Mouse (Mus musculus) thymus, adult 2 months (tissue): Measurements from ENCODE around the gene G430095P16Rik. TPM values are rescaled to one million over a fixed set of nuclear protein-coding genes. Genes with fewer than 3 reads are reported as not detected.

Source experiments
- DNase-seq: peaks from one replicate; pipeline ENCODE4 v3.0.0; 2021
- H3K27ac ChIP-seq: fragments of 200-500 bp; 2 replicates; pipeline ENCODE4 v1.5.1; 2012; ENCODE audit warnings: low read length, control low read depth; ENCODE audit not compliant: control insufficient read depth, insufficient read depth
- H3K27me3 ChIP-seq: fragments of 200-500 bp; 2 replicates; pipeline ENCODE4 v1.6.1; 2012; ENCODE audit warnings: mild to moderate bottlenecking, low read length, moderate library complexity, mixed read lengths; ENCODE audit not compliant: control insufficient read depth, insufficient read depth
- H3K36me3 ChIP-seq: fragments of 200-500 bp; 2 replicates; pipeline ENCODE4 v1.6.1; 2012; ENCODE audit warnings: mild to moderate bottlenecking, low read length, moderate library complexity; ENCODE audit not compliant: control insufficient read depth, insufficient read depth
- H3K4me1 ChIP-seq: fragments of 200-500 bp; replicated peaks from 2 replicates; pipeline ENCODE4 v1.6.1; 2012; ENCODE audit warnings: low read length; ENCODE audit not compliant: control insufficient read depth, insufficient read depth
- H3K4me3 ChIP-seq: fragments of 200-500 bp; 2 replicates; pipeline ENCODE4 v1.5.1; 2012; ENCODE audit warnings: mild to moderate bottlenecking, low read length, control low read depth, moderate library complexity; ENCODE audit not compliant: control insufficient read depth, insufficient read depth
- CTCF ChIP-seq: fragments of 200-500 bp; IDR thresholded peaks from 2 replicates; pipeline ENCODE4 v1.5.1; 2012; ENCODE audit warnings: mild to moderate bottlenecking, control low read depth, low read length, moderate library complexity, borderline replicate concordance; ENCODE audit not compliant: control insufficient read depth, poor library complexity, insufficient read depth; ENCODE audit errors: extremely low read depth
- POLR2A ChIP-seq: fragments of 200-500 bp; IDR thresholded peaks from 2 replicates; pipeline ENCODE4 v1.6.1; 2012; ENCODE audit warnings: mild to moderate bottlenecking, low read length, control low read depth, moderate library complexity; ENCODE audit not compliant: control insufficient read depth, poor library complexity, insufficient read depth; ENCODE audit errors: extremely low read depth
- WGBS: fragments of 180-500 bp; shearing (Covaris S2); methylation state at CpG from one replicate; pipeline ENCODE4 v1.1.7; 2018; 5-methylcytosine and 5-hydroxymethylcytosine counted together
- polyA plus RNA-seq: library from polyadenylated mRNA; depleted of rRNA; stranded (reverse); fragments of >200 nt; gene quantifications from 2 replicates; pipeline ENCODE4 v1.2.3, GENCODE M21; 2012; rRNA removed

The G430095P16Rik gene
- polyA plus RNA-seq, 1 experiment: 2.6 TPM

DNA sequence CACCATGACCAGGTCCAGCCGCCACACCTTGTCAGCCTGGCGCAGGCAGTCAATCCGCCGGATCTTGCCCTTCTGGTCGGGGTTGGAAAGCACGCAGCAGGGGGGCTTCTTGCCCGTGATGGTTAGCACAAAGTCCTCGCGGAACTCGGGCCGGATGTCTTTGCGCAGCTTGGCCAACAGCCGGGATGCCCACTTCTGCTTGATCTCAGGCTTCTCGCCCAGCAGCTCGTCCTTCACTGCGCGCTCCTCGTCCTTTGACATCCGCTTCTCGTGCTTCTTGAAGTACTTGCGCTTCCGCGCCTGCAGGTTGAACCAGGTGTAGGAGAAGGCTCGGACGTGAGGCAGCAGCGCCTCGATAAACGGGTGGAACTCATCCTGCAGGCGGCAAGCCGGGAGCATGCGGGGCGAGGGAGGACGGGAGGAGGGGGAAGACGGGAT, 49.2 kb downstream of the G430095P16Rik start:
- H3K4me3 ChIP-seq: no peak overlapping the region
- WGBS: 53% methylated on average over 34 of the region's 34 CpGs
- no peak for DNase-seq

DNA sequence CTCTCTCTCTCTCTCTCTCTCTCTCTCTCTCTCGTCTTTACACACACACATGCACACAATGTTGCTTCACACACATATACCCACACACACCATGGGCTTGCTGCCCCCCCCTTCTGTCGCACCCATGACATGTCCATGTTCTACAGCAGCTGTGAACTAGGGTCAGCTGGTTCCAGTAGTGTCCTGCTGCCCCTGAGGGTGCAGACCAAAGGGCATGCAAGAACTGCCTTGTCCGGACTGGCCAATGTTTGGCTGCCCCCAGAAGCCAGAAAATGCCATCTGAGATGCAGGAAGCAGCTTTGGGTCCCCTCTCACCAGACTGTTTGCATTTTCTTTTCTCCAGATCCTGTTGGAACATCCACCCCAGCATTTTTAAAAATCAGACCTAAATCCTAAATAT, 49.8 kb downstream of the G430095P16Rik start:
- 58% methylated on average over 3 of the region's 3 CpGs for WGBS
- DNase-seq: no peak
- H3K4me1 ChIP-seq: peaks cover 18% of the 10 kb centered on the region
- no peaks in the 10 kb centered on the region for H3K27me3 ChIP-seq
- TF ChIP-seq POLR2A: no peak
- TF ChIP-seq CTCF: no peak
- H3K27ac ChIP-seq: no peak overlapping the region
- H3K4me3 ChIP-seq: no peak overlapping the region
- H3K36me3 ChIP-seq: no peaks in the 10 kb centered on the region

More for the DNA sequence above, 49.2 kb downstream of the G430095P16Rik start:
- Histone ChIP-seq H3K27me3 (no peaks in the 10 kb centered on the region), H3K27ac (no peak overlapping the region), H3K36me3 (no peaks in the 10 kb centered on the region), H3K4me1 (peaks cover 18% of the 10 kb centered on the region)
- TF ChIP-seq POLR2A (no peak), CTCF (no peak)

DNA sequence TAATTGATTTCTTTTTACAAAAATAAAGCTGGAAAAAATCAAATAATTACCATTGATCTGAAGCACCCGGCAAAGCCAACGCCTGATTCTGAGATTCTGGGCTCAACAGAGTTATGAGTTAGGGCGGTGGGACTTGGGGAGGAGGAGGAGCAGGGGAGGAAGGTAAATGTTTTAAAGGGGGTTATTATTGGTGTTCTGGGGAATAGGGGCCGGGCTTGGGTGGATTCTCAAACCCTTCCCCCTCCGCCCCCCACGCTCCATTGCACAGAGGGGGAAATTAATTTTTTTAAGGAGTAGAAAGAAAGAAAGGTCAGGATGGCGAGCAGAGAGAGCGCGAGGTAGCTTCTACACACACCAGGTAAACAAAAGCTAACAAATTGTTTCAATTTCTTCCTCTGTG, 50.5 kb downstream of the G430095P16Rik start:
- H3K27me3 ChIP-seq: no peaks in the 10 kb centered on the region
- TF ChIP-seq POLR2A (no peak), CTCF (no peak)
- no peak for DNase-seq
- H3K36me3 ChIP-seq: no peaks in the 10 kb centered on the region
- peaks cover 18% of the 10 kb centered on the region for H3K4me1 ChIP-seq
- 65% methylated on average over 9 of the region's 9 CpGs for WGBS
- no peak overlapping the region for H3K27ac ChIP-seq
- no peak overlapping the region for H3K4me3 ChIP-seq

DNA sequence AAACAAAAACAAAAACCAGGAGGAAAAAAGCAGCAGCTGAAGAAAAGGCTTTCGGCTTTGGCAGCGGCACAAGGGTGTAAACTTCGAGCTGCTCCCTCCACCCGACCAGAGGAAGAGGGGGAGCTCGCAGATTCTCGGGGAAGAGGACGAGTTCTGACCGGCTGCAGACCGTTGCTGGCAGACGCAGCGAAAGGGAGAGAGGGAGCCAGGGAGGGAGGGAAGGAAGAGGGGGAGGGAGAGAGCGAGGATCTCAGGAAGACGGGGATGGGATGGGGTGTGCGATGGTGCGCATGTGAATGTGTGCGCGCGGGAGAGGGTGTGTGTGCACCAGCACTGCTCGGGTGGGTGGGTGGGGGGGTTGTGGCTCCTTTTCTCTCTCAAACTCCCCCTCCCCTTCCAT, 51.0 kb downstream of the G430095P16Rik start:
- H3K36me3 ChIP-seq: no peaks in the 10 kb centered on the region
- H3K27me3 ChIP-seq: no peaks in the 10 kb centered on the region
- H3K4me3 ChIP-seq: peak overlapping the region; percentile 27
- no peak for TF ChIP-seq CTCF
- no peak for TF ChIP-seq POLR2A
- WGBS: 1% methylated on average over 18 of the region's 19 CpGs
- peaks cover 18% of the 10 kb centered on the region for H3K4me1 ChIP-seq
- no peak for DNase-seq
- H3K27ac ChIP-seq: no peak overlapping the region

DNA sequence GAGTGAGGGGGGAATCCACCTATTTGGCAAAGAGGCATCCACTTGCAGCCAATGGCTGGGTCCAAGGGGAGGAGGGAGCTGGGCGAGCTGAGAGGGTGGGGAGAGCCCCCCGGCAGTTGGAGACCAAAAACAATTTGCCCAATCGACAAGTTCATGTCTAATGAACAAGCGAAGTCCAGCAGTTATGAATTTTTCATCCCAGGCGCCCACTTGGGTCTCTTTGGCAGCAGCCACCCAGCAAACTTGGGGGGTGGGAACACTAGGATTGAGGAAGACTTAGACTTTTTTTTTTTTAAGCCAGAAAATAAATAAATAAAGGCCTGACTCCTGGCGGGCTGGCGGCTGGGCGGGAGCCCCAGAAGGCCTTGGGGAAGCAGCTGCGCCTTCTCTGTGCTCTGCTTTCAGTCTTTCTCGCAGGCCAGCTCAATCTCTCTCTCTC, 51.7 kb downstream of the G430095P16Rik start:
- no peak overlapping the region for H3K27ac ChIP-seq
- H3K36me3 ChIP-seq: no peaks in the 10 kb centered on the region
- H3K4me3 ChIP-seq: no peak overlapping the region
- H3K27me3 ChIP-seq: no peaks in the 10 kb centered on the region
- no peak for DNase-seq
- 23% methylated on average over 10 of the region's 10 CpGs for WGBS
- TF ChIP-seq POLR2A (no peak), CTCF (no peak)
- peaks cover 18% of the 10 kb centered on the region for H3K4me1 ChIP-seq

DNA sequence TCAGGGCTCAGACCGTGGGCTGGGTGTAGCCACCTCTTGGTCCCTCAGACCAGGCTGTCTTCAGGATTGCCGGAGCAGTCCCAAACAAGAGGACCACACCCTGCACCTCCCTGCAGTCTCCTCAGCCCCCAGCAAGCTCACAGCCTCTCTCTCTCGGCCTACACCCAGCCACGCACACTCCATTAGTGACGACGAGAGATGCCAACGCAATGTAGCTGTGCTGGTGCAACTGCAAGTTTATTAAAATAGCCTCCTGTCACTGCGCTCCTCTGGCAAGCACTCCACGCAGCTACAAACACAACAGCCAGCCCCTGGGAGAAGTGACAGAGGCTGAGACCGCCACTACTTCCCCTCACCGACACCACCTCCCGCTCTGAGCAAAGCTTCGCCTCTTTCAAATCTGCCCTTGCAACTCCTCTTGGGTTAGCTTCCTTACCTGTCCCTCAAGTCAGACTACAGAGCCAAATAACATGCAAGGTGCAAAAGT, 52.3 kb downstream of the G430095P16Rik start:
- 20% methylated on average over 13 of the region's 13 CpGs for WGBS
- Histone ChIP-seq H3K27ac (no peak overlapping the region), H3K36me3 (no peaks in the 10 kb centered on the region), H3K27me3 (no peaks in the 10 kb centered on the region), H3K4me3 (no peak overlapping the region), H3K4me1 (peaks cover 18% of the 10 kb centered on the region)
- TF ChIP-seq POLR2A (no peak), CTCF (no peak)
- DNase-seq: no peak

DNA sequence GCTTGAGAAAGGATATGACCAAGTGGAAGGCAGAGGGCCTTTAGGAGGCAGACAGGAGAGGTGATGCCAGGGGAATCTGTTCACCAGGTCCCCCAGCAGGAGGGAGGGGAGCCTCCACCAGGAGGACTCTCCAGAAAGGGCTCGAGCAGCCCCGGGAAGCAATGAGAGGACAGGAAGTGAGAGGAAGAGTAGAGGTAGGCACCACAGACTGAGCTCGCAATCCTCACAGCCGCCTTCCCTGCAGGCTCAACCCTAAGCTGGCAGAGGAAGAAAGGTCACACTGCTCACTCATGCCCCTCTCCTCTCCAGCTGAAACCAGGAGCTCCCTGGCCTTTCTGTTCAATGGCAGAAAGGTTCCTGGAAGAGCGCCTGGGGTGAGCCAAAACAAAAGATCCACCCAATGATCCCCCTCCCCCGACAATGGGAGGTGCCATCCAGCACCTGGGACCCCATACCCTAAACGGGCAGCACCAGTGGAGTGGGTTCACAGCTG, 52.9 kb downstream of the G430095P16Rik start:
- peaks cover 18% of the 10 kb centered on the region for H3K4me1 ChIP-seq
- no peak overlapping the region for H3K4me3 ChIP-seq
- no peaks in the 10 kb centered on the region for H3K36me3 ChIP-seq
- no peak for DNase-seq
- no peak overlapping the region for H3K27ac ChIP-seq
- no peaks in the 10 kb centered on the region for H3K27me3 ChIP-seq
- TF ChIP-seq POLR2A (no peak), CTCF (no peak)
- WGBS: 42% methylated on average over 7 of the region's 7 CpGs

Other genes with a start within 250 kb of the G430095P16Rik start
- gene Ier2, start 60.2 kb upstream of the G430095P16Rik start, polyA plus RNA-seq: 29.2 and 33.7 TPM in 2 replicates
- gene Trmt1, start 36.7 kb upstream of the G430095P16Rik start, polyA plus RNA-seq: 169 and 181 TPM in 2 replicates
- gene Nacc1, start 35.1 kb upstream of the G430095P16Rik start, polyA plus RNA-seq: 155 and 182 TPM in 2 replicates
- gene Lyl1, start 21.6 kb upstream of the G430095P16Rik start, polyA plus RNA-seq: 7.1 and 7.5 TPM in 2 replicates
- 17.7 and 18.2 TPM in 2 replicates for gene Nfix, start 77.3 kb downstream of the G430095P16Rik start, polyA plus RNA-seq
- 2.2 TPM in 2 replicates for gene Dand5, start 99.8 kb downstream of the G430095P16Rik start, polyA plus RNA-seq
- gene Gadd45gip1, start 108.5 kb downstream of the G430095P16Rik start, polyA plus RNA-seq: 52.9 and 60.6 TPM in 2 replicates
- 109 and 117 TPM in 2 replicates for gene Rad23a, start 117.7 kb downstream of the G430095P16Rik start, polyA plus RNA-seq
- 182 and 186 TPM in 2 replicates for gene Calr, start 123.9 kb downstream of the G430095P16Rik start, polyA plus RNA-seq
- gene Farsa, start 134.0 kb downstream of the G430095P16Rik start, polyA plus RNA-seq: 93.5 and 103 TPM in 2 replicates
- 9.4 and 11.6 TPM in 2 replicates for gene Syce2, start 149.1 kb downstream of the G430095P16Rik start, polyA plus RNA-seq
- 78.7 and 85.2 TPM in 2 replicates for gene Gcdh, start 170.9 kb downstream of the G430095P16Rik start, polyA plus RNA-seq
- 0.13 and 0.23 TPM in 2 replicates for gene Klf1, start 178.9 kb downstream of the G430095P16Rik start, polyA plus RNA-seq
- 16.4 and 23.8 TPM in 2 replicates for gene Dnase2a, start 185.6 kb downstream of the G430095P16Rik start, polyA plus RNA-seq
- 0.35 and 0.36 TPM in 2 replicates for gene Mast1, start 214.4 kb downstream of the G430095P16Rik start, polyA plus RNA-seq
- gene Rtbdn, start 224.0 kb downstream of the G430095P16Rik start, polyA plus RNA-seq: 0.13 and 0.17 TPM in 2 replicates
- 4.3 TPM in 1 of 2 replicates, not detected in the other for gene Gm49661, start 246.4 kb downstream of the G430095P16Rik start, polyA plus RNA-seq
- 162 and 183 TPM in 2 replicates for gene Prdx2, start 246.6 kb downstream of the G430095P16Rik start, polyA plus RNA-seq
- gene Rnaseh2a, start 246.8 kb downstream of the G430095P16Rik start, polyA plus RNA-seq: 69.4 and 76.1 TPM in 2 replicates